Mouse (Mus musculus): Measurements from ENCODE around the gene Rp9.

DNA sequence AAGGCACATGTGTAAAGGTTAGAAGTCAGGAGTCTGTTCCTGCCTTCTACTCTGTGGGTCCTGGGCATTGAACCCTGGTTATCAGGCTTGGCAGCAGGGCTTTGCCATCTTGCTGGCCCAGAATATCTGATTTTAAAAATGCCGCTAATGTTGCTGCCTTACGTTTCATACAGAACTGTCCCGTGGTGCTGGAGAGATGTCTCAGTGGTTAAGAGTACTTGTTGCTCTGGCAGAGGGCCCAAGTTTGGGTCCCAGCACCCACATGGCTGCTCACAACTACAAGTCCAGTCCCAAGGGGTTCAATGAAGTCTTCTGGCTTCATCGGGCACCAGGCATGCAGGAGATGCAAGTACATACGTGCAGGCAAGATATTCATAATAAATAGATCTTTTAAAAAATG lies 3.3 kb downstream of the Rp9 start:
- TF ChIP-seq CTCF (IDR thresholded peaks at IDR 0.05; ENCODE audit: low read depth) (no peak), EP300 (IDR thresholded peaks at IDR 0.05; ENCODE audit: low read depth) (no peak)
